Mouse (Mus musculus) thymus, adult 18-20 months (tissue): ENCODE measurements around the gene Cyp2j6.
"Not testable (repeated sequence)": the region's sequence is repeated elsewhere in the genome, so short reads cannot be mapped to it uniquely, and the experiment has no call there.

ENCODE experiments used
- DNase-seq, 2 experiments: peaks; one replicate each; pipeline ENCODE4 v3.0.0; 2022; ENCODE audit warnings: mixed read lengths in 2 of 2

Gene Cyp2j6

GRCm38 (mm10) chr4:96553133-96553819, at the start of gene Cyp2j6:
Gene Cyp2j6, minus strand, starts transcription at chr4:96553661.
- DNase-seq = peak in 1 of 2 experiments; percentile 1

DNA sequence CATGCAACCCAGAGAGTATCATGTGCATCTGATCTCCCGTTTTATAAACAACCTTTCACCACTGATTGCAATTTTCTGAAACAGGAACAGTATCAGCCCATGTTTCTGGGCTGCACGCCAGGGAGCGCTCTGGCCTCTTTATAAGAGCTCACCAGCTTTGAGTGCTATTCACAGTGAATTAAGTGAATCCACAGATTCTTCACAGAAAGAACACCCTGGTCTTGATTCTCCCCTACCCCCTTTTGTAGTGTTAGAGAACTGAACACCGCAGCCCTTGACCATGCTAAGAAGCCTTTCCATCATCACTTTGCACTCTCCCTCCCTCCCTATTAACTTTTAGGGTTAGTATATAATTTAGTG, 38.3 kb upstream of the Cyp2j6 start:
- peak in 1 of 2 experiments; percentile 2 for DNase-seq

GRCm38 (mm10) chr4:96590911-96591790, 37.7 kb upstream of the Cyp2j6 start, which contains the start of gene Cyp2j9:
Gene Cyp2j9, minus strand, starts transcription at chr4:96591578.
- DNase-seq = peak; percentile 4 to 6

GRCm38 (mm10) chr4:96581425-96582088, 28.1 kb upstream of the Cyp2j6 start:
- no peak for DNase-seq

DNA sequence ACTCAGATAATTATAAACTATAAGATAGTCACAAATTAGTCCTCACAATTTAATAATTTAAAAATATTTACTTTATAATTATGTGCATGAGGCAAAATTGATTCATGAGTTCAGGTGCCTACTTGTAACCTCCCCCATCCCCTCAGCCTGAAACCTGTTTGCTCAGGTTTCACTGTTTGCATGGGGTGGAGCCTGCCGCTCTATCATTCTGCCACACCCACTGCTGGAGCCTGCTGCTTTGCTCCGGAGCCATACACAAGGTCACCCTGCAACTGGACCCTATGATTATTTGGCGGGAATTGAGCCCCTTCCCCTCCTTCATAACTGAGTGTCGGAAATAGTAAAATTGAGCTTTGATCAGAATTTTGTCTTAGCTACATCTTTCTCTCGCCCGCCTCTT, 26.9 kb upstream of the Cyp2j6 start:
- DNase-seq = not testable (repeated sequence)

DNA sequence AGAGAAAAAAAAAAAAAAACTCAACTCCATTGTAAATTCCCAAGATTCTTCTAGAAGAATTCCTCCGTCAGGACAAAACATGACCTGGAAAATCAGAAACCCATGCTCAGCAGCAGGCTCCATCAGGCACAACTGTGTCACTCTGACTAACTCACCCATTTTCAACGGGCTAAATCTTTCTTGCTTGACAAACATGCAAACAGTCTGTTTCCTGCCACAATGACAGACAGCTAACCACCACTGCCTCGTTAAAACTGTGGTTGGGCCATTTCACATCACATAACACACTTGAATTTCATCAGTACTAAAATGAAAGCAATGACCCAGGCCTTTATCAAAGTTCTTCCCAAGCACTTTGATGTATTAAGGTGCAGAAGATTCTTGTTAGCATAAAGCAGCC, 16.0 kb upstream of the Cyp2j6 start:
- DNase-seq = no peak

GRCm38 (mm10) chr4:96567988-96568387, 14.5 kb upstream of the Cyp2j6 start:
- no peak for DNase-seq

DNA sequence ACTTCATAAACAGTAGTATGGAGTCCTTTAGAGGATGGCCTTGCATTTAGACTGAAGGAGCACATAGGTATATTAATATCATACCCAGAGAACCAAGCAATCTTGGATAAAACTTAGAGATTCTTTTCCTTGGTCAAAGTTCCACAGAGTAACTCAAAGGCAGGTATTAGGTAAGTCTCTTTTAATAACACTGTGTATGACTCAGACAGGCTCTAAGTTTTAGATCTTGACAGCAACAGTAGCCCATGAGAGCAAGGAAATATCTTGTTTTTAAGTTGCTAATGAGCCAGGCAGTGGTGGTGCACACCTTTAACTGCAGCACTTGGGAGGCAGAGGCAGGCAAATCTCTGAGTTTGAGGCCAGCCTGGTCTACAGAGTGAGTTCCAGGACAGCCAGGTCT, 12.3 kb upstream of the Cyp2j6 start:
- no peak for DNase-seq

DNA sequence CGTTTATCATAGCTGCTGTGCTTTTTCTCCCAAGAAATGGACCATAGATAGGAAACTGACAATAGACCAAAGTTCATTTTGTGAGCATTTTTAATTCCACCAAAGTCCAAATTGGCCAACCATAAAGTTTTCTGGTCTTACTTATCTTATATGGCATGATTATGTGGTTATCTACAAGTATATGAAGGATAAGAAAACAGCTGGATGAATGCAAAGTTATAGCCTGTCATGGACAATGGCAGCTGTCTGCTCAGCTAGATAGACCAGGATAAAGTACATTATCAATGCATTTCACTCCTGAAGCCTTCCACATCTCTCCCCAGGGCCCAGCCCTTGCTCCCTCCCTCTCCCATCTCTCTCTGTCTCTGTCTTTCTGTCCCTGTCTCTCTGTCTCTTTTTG, 7.0 kb upstream of the Cyp2j6 start:
- no peak for DNase-seq

GRCm38 (mm10) chr4:96559781-96560180, 6.3 kb upstream of the Cyp2j6 start:
- DNase-seq = no peak

DNA sequence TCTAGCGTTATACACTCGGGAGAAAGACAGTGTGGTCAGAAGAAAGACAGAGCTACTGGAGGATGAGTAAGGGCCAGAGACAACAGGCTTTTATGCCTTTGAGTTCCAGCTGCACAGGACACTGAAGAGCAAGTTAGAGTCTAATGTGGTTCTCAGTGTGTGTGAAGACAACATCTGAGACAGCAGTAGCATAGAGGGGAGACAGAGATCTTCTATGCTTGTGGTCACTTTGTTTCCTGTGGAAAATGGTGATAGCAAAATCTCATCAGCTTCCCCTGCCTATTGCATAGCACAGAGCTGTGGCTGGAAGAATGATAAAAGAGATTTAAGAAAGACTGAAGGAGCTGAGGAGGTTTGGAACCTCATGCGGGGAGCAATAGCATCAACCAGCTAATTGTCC, 1.8 kb downstream of the Cyp2j6 start:
- DNase-seq = no peak

DNA sequence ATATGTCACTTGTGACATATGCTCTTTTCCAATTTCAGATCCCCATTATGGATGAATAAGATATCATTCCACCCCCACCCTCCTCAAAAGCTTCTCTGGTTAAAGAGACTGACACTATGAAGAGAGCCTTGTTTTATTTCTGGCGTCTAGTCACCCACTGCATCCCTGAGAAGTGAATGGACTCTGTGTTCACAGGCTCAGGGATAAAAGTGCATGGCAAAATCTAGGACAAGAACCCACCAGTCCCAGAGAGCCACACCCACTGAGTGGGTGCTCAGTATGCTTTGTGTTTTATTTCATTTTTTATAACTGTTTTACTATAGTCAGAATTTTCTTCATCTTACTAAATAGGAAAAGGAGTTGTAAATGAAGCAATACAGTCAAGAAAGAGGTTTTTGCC, 7.5 kb downstream of the Cyp2j6 start:
- no peak for DNase-seq

DNA sequence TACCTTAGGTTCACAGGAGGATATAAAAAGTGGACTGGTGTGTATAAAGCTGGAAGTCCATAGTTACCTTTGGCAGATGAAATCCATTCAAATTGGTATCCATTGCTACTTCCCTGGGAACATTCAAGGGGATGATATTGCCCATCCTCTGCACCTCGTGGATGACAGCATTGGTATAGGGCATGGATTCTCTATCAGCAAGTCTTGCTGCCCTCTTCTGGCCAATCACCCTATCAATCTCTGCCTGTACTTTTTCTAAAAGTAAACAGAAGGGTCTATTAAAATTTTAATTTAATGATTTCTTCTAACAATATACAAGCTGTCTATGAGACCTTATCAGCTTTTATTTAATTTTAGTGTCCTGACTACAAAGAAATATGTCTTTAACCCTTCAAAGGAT, 27.7 kb downstream of the Cyp2j6 start:
- no peak for DNase-seq

DNA sequence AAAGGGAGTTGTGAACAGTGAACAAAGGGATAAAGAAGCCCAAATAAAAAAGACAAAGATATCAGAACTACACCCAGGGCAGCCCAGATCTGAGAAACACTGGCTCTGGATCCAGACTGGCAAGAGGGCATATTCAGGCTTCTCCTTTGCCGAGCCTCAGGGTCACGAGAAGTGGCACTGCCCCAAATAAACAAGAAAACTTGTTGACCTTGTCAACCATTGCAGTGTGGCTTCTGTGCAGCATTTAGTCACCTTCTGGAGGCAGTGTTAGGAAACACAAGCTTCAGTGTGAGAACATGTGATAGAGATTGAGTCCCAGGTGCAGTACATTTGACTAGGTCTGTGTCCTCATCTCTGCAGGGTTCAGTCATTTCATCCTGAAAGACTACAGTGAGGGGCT, 31.2 kb downstream of the Cyp2j6 start:
- no peak for DNase-seq

GRCm38 (mm10) chr4:96510083-96510482, 43.4 kb downstream of the Cyp2j6 start:
- DNase-seq = no peak

GRCm38 (mm10) chr4:96507286-96507685, 46.2 kb downstream of the Cyp2j6 start, which contains the start of gene Cyp2j8:
Gene Cyp2j8, minus strand, starts transcription at chr4:96507386.
- no peak for DNase-seq
